Mouse (Mus musculus) erythroblast, embryonic 14.5 days (primary cell): ENCODE data around the gene Lrrc59. TPM values are rescaled to one million over a fixed set of nuclear protein-coding genes. Genes with fewer than 3 reads are reported as not detected.

Experiments
- H3K27me3 ChIP-seq: 2 replicates; pipeline ENCODE4 v1.6.1; 2012; ENCODE audit warnings: inconsistent platforms; ENCODE audit not compliant: control insufficient read depth
- H3K36me3 ChIP-seq: 2 replicates; pipeline ENCODE4 v1.6.1; 2012; ENCODE audit warnings: mild to moderate bottlenecking, inconsistent platforms; ENCODE audit not compliant: control insufficient read depth
- H3K4me1 ChIP-seq: 2 replicates; pipeline ENCODE4 v1.6.1; 2012; ENCODE audit warnings: inconsistent platforms; ENCODE audit not compliant: control insufficient read depth
- H3K4me3 ChIP-seq: replicated peaks from 2 replicates; pipeline ENCODE3; 2012; ENCODE audit warnings: moderate library complexity, mild to moderate bottlenecking, inconsistent platforms
- H3K9me3 ChIP-seq: 2 replicates; pipeline ENCODE4 v1.6.1; 2012; ENCODE audit warnings: low read length, inconsistent platforms, mixed read lengths; ENCODE audit not compliant: control insufficient read depth
- GATA1 ChIP-seq: IDR thresholded peaks from 2 replicates; pipeline ENCODE4 v1.6.1; 2012; ENCODE audit warnings: low read length, inconsistent platforms, mixed read lengths
- TAL1 ChIP-seq: IDR thresholded peaks from 3 replicates; pipeline ENCODE4 v1.6.1; 2012; ENCODE audit warnings: low read length, inconsistent platforms, mixed read lengths
- polyA plus RNA-seq: library from polyadenylated mRNA; stranded (reverse); fragments of >175 nt; gene quantifications from 2 replicates; pipeline ENCODE4 v1.2.3, GENCODE M21; 2012

Gene Lrrc59
- polyA plus RNA-seq, 1 experiment, result 6.1 TPM

- H3K36me3 ChIP-seq, result peaks cover 66% of the 10 kb centered on the region
- H3K27me3 ChIP-seq, result no peaks in the 10 kb centered on the region
- no peak for TF ChIP-seq TAL1
- no peak for TF ChIP-seq GATA1
- peak overlapping the region; percentile 78 for H3K4me3 ChIP-seq
- peaks cover 41% of the 10 kb centered on the region for H3K4me1 ChIP-seq
- no peaks in the 10 kb centered on the region for H3K9me3 ChIP-seq
These were observed 23.4 kb downstream of the Lrrc59 start for GRCm38 (mm10) chr11:94652973-94653372.

GRCm38 (mm10) chr11:94653663-94654436 lies 24.3 kb downstream of the Lrrc59 start, which contains the start of the genes Mrpl27 and Eme1:
TSS of gene Mrpl27 (plus strand) at chr11:94653767.
TSS of gene Eme1 (minus strand) at chr11:94653964.
- Histone ChIP-seq H3K4me1 (peaks cover 41% of the 10 kb centered on the region), H3K27me3 (no peaks in the 10 kb centered on the region), H3K9me3 (no peaks in the 10 kb centered on the region), H3K4me3 (peak within 1 kb of the TSS; percentile 78), H3K36me3 (peaks cover 66% of the 10 kb centered on the region)
- TF ChIP-seq GATA1 (no peak), TAL1 (no peak)

- Histone ChIP-seq H3K9me3 (no peaks in the 10 kb centered on the region), H3K27me3 (no peaks in the 10 kb centered on the region), H3K4me1 (peaks cover 5% of the 10 kb centered on the region), H3K4me3 (no peak overlapping the region), H3K36me3 (peaks cover 83% of the 10 kb centered on the region)
- TF ChIP-seq GATA1 (no peak), TAL1 (no peak)
These were observed 31.8 kb downstream of the Lrrc59 start for GRCm38 (mm10) chr11:94661344-94661743.

- Histone ChIP-seq H3K36me3 (peaks cover 82% of the 10 kb centered on the region), H3K27me3 (no peaks in the 10 kb centered on the region), H3K4me3 (no peak overlapping the region), H3K4me1 (no peaks in the 10 kb centered on the region), H3K9me3 (no peaks in the 10 kb centered on the region)
- no peak for TF ChIP-seq TAL1
- TF ChIP-seq GATA1, result no peak
These were observed 35.7 kb downstream of the Lrrc59 start for GRCm38 (mm10) chr11:94665281-94665680.

GRCm38 (mm10) chr11:94674984-94675383 lies 45.4 kb downstream of the Lrrc59 start:
- peaks cover 18% of the 10 kb centered on the region for H3K4me1 ChIP-seq
- H3K4me3 ChIP-seq, result no peak overlapping the region
- no peaks in the 10 kb centered on the region for H3K9me3 ChIP-seq
- peaks cover 2% of the 10 kb centered on the region; the same call in 1 of the 2 replicates for H3K27me3 ChIP-seq
- H3K36me3 ChIP-seq, result peaks cover 6% of the 10 kb centered on the region
- no peak for TF ChIP-seq GATA1
- no peak for TF ChIP-seq TAL1

- no peak overlapping the region for H3K4me3 ChIP-seq
- H3K27me3 ChIP-seq, result peaks cover 2% of the 10 kb centered on the region; the same call in 1 of the 2 replicates
- peaks cover 18% of the 10 kb centered on the region for H3K4me1 ChIP-seq
- H3K9me3 ChIP-seq, result no peaks in the 10 kb centered on the region
- H3K36me3 ChIP-seq, result peaks cover under 1% of the 10 kb centered on the region
- TF ChIP-seq GATA1 (no peak), TAL1 (no peak)
These were observed 45.9 kb downstream of the Lrrc59 start for GRCm38 (mm10) chr11:94675446-94675845.

GRCm38 (mm10) chr11:94676308-94676707 lies 46.7 kb downstream of the Lrrc59 start:
- peak overlapping the region; percentile 87 for H3K4me3 ChIP-seq
- peaks cover 18% of the 10 kb centered on the region for H3K4me1 ChIP-seq
- H3K36me3 ChIP-seq, result no peaks in the 10 kb centered on the region
- no peak for TF ChIP-seq TAL1
- TF ChIP-seq GATA1, result no peak
- H3K9me3 ChIP-seq, result peaks cover 2% of the 10 kb centered on the region; the same call in 1 of the 2 replicates
- peaks cover 2% of the 10 kb centered on the region; the same call in 1 of the 2 replicates for H3K27me3 ChIP-seq

GRCm38 (mm10) chr11:94676754-94677606 lies 47.4 kb downstream of the Lrrc59 start, which contains the start of gene Xylt2:
TSS of gene Xylt2 (minus strand) at chr11:94677515.
- no peaks in the 10 kb centered on the region for H3K36me3 ChIP-seq
- peaks cover 2% of the 10 kb centered on the region; the same call in 1 of the 2 replicates for H3K27me3 ChIP-seq
- no peak for TF ChIP-seq GATA1
- TF ChIP-seq TAL1, result no peak
- H3K4me3 ChIP-seq, result peak within 1 kb of the TSS; percentile 87
- H3K9me3 ChIP-seq, result peaks cover 2% of the 10 kb centered on the region; the same call in 1 of the 2 replicates
- H3K4me1 ChIP-seq, result peaks cover 18% of the 10 kb centered on the region
